Mouse (Mus musculus): ENCODE results near the gene Myo9b.
"Not testable (repeated sequence)": the region's sequence is repeated elsewhere in the genome, so short reads cannot be mapped to it uniquely, and the experiment has no call there.

Myo9b gene

DNA sequence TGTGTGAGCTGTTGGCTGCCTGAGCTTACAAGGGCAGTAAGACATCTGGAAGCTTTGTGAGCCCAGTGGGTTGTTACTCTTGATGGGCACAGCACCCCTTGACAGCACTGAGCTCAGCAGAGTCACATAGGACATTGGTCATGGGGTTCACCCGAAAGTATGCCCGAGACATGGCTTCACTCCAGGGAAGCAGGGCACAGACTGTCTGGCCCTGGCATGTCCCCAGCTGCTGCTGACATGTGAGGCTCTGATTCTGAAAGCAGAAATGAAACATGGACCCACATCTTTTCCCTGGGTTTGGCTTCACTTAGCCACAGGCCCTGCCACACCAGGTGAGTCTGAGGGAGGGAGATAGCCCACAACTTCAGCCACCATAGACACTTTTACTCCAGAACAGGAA, 24.3 kb downstream of the Myo9b start:
- no peak for DNase-seq (ENCODE audit: low spot score in 2 of 2)

DNA sequence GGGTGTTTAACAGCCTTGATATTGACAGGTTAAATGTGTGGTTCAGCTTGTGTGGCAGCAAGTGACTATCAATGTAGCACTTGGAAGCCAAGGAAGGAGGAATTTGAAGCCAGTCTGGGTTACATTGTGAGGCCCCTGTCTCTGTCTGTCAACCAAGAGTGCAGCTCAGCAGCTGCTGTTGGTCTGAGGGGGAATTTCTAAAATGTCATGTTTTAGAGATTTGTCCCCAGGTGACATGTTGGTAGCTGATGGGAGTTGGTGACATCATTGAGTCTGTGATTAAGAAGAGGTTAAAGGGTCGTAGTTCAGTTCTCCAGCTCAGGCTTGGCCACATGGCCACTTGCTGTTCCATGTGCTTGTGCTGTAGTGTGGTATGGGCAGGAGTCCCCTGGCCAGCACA, 24.9 kb downstream of the Myo9b start:
- no peak for DNase-seq (ENCODE audit: low spot score in 2 of 2)

DNA sequence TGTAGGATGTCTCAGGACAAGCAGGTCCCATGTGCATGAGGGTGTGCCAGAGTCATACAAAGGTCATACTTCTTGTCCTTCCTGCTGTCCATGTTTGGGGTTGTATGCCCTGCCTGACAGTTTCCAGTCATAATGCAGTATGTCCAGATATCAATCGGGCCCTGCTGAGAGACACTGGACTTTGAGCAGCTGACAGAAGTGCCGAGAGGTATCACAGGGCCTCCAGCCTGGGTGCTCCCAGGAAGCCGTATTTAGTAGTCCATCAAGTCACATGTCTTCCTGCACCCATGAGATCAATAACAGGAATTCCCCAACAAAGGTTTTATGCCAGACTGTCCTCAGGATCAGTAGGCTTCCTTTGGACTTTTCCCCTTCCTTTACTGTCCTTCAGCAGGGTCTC, 27.2 kb downstream of the Myo9b start:
- DNase-seq (ENCODE audit: low spot score in 2 of 2), result no peak

DNA sequence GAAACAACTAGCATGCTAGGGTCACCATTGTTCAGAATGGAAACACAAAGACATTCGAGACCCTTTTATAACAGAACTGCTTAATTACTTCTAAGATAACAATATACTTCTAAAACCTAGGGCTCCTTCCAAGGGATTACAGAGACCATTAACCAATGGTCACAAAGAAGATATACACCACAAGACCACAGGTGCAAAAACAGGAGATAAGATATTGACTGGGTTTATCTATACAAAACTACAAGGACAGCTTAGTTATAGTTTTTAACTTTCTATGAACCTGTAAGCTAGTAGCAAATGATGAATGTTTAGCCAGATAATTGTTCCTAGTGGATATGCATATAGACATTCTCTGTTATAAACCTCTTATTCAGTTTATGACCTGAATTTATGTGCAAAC, 30.3 kb downstream of the Myo9b start:
- DNase-seq (ENCODE audit: low spot score in 2 of 2), result no peak

DNA sequence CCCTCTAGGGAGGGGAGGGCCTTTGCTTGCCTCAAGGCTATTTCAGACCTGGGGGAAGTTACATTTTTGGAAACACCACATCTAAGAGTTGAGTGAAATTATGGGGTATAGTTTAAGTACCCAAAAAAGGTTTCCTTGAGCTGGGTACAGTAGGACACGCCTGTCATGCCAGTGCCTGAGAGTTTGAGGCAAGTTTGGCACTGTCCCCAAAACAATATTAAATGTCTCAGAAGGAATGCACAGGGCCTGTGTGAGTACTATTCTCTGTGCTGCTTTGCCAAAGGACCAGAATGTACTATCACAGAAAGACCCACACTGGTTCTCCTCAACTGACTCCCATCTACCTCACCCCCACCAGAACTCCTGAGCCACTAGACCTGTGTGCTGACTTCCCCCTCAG, 31.1 kb downstream of the Myo9b start:
- no peak for DNase-seq (ENCODE audit: low spot score in 2 of 2)

DNA sequence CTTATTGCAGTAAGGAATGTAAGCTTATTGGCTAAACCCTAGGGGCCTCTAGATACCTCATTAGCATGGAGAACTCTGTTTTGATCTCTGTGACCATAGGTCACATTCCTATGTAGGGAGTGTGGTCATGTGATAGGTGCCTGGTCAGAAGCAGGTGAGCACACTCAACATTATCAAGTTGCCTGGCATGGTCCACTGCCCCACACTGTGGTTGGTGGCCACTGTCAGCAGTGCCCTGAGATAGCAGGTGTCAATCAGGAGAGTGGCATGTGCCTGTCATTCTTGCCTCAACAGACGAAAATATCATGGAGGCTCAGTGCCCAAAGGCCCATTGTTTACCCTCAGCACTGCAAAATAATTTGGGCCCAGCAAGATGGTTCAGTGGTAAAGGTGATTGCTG, 33.5 kb downstream of the Myo9b start:
- no peak for DNase-seq (ENCODE audit: low spot score in 2 of 2)

DNA sequence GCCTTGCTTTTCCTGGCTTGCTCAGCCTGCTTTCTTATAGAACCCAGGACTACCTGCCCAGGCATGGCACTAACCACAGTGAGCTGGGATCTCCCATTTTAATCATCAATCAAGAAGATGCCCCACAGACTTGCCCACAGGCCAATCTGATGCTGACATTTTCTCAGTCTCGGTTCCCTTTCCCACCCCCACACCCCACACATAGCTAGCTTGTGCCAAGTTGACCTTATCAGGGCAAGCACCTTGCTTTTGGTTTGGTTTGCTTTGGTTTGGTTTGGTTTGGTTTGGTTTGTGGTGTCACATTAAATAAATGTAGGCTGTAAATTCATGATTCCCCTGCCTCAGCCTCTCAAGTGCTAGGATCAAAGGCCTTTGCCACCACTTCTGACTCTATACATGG, 34.9 kb downstream of the Myo9b start:
- no peak for DNase-seq (ENCODE audit: low spot score in 2 of 2)

DNA sequence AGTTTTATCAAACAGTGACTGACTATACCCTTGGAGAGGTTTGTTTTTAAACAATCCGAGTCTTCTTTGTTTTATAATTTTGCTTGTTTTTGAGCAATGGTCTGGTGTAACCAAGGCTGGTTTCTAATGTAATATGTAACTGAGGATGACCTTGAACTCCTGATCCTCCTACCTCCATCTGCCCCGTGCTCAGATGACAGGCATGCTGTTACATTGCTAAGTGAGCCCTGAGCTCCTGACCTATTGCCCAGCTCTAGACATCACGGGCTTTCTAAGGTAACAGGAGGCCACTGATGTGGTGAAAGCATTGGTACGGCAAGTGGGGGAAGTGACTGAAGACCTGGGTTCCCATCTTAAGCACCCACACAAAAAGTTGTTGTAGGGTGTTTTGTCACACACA, 35.4 kb downstream of the Myo9b start:
- no peak for DNase-seq (ENCODE audit: low spot score in 2 of 2)

DNA sequence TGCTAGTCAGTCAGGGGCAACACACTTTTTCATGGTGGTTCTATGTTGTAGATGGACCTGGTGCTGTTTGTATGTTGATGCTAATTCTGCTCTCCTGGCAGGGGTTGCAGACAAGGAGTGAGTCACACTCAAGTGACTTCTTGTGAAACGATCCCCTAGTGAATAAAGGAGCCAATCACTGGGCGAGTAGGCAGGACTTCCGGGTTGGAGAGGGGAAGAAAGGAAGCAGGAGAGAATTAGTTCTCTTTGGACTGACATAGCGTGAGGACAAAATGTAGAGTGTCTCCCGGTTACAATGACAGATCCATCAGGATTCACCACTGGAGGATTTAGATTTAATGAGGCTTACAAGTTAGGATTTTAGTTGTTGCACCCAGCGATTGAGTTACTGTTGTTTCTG, 37.9 kb downstream of the Myo9b start:
- DNase-seq (ENCODE audit: low spot score in 2 of 2), result no peak

DNA sequence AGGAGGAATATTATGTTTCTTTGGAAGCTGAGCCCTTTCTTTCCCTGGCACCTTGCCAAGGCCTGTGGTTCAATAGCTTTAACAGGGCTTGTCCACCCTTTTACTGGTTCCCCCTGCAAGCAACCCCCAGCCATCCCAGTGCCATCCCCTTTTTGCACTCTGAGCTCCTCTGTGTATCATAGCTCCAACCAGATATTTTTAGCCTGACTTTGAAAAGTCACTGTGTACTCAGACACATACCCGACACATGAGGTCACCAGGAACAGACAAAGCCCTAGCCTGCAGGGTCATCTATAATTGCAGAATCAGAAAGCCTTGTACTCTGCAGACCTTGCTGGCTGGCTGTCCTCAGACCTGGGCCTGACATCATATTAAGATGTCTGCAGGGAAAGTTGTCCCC, 40.2 kb downstream of the Myo9b start:
- DNase-seq (ENCODE audit: low spot score in 2 of 2), result no peak

DNA sequence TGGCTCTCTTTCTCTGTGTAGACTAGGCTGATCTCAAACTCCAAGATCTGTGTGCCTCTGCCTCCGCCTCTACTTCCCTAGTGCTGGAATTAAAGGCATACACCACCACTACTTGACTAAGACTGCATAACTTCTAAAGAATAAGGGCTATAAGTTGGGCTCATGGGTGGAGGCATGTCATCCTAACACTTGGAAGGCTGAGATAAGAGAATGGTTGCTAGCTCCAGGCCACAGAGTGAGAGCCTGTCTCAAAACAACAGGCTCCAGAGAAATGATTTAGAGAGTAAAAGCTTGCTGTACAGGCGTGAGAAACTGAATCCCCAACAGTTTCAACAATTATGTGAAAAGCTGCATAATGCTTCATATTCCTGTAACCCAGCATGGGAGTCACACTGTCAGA, 41.4 kb downstream of the Myo9b start:
- no peak for DNase-seq (ENCODE audit: low spot score in 2 of 2)

DNA sequence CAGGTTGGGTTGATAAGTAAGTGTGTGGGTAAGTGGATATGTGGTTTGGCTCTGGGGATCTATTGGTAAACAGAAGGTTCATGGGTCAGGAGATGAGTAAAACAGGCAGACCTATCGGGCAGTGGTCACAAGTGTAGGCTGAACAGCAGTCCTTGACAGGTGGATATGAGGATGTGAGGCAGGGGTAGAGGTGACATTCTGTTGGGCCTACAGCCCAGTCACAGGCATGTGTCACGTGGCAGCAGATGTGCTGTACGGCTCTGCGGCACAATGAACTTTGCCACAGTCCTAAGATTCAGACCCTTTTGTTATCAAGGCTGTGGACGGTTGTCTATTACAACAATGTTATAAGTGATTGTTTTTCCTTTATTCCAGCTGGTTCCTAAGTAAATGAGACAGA, 43.5 kb downstream of the Myo9b start:
- DNase-seq (ENCODE audit: low spot score in 2 of 2), result no peak

DNA sequence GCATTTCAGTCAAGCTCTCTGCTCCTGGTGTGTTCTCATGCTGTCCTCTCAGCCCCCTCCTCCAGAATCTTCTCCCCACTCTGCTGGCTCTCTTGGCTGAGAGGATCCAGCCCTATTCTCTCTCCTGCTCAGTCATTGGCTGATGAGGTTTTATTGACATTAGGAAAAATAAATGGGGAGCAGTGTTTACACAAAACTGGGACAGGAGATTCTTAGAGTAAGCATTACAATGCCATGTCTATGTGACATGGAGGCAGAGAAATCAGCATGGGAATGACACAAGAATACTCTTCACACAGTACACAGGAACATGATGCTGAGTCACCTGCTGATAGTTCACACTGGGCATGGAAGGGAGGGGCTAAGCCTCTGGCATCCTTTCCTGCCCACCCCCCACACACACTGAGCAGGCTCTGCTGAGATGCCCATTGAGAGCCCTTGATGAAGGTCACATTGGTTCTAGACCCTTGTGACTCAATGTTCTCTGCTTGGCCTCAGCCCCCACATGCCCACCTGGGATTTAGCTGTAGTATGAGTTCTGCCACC, 44.0 kb downstream of the Myo9b start:
- DNase-seq (ENCODE audit: low spot score in 2 of 2), result no peak

DNA sequence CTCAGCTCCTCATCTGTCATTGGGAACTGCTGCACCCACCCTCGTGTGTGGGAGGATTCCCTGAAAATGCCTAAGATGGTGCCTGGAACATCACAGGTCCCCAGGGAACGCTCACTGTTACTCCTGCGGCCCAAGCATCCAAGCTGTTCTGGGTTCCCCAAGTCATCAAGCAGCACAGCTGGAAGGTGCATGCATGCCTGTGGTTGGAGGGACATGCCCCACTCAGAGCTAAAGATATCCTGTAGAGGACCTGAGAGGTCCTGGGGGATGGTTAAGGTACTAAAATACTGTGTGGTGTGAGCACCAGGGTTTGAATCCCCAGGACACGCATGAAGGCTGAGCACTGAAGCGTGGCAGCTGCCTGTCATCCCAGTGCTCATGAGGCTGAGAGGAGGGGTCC, 46.1 kb downstream of the Myo9b start:
- DNase-seq (ENCODE audit: low spot score in 2 of 2), result not testable (repeated sequence)

DNA sequence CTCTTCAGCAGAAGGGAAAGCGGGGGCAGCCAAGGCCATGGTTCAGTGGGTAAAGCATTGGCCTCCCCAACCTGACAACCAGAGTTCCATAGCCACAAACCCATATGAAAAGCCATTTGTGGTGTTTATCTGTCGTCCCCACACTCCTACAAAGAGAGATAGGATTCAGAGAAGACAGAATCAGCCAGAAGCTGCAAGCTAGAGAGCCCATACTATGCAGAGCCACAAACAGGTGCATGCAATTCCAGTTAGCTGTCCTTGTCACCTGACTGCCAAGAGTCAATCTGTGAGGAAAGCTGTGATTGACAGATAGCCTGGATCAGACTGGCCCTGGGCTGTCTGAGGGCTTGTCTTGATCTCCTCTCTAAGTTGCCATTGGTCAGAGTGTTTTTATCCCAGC, 47.2 kb downstream of the Myo9b start:
- not testable (repeated sequence) for DNase-seq (ENCODE audit: low spot score in 2 of 2)

DNA sequence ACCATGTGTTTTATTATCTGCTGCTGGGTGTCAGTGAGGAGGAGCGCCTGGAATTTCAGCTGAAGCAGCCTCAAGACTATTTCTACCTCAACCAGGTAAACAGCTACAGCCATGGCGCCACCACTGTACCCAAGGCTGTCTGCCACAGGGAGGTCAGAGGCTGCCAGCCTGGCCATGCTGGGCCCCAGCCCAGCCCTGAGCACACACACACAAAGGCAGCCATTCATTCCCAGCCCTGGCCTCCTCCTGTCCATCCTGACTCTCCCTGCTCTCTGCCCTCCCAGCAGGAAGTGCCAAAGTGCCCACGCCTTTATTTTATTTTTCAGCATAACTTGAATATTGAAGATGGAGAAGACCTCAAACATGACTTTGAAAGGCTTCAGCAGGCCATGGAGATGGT, 50.4 kb downstream of the Myo9b start:
- no peak for DNase-seq (ENCODE audit: low spot score in 2 of 2)

DNA sequence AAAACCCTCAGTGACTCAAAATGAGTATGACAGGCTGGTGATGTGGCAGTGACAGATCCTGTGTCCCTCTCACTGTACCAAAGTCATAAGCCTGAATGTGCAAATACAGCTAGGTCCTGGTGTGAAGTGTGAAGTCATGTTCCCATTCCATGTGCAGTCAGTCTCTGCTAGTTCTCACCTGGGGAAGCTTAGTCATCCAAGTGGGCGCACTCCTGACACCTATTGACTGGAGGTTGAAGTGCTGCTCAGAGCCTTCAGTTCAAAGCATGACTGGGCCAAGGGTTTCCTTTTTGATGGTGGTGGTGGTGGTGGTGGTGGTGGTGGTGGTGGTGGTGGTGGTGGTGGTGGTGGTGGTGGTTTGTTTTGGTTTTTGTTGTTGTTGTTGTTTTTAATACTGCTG, 52.3 kb downstream of the Myo9b start:
- no peak for DNase-seq (ENCODE audit: low spot score in 2 of 2)

DNA sequence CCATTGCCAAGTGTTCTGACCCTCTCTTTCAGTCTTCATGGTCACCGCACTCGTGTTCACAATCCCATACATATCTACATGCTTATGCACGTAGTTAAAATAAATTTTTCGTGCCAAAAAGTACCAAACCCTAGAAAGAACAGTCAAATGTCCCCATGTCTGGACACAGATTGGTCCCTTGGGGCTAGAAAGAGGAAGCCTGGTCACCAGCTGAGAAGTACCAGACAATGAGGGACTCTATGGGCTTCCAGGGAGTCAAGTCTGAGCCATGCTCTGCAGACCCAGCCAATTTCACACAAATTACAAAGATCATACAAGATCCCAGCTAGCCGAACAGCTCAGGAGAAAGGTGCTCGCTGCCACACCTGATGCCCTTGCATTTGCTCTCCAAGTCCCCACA, 65.3 kb downstream of the Myo9b start:
- not testable (repeated sequence) for DNase-seq (ENCODE audit: low spot score in 2 of 2)

DNA sequence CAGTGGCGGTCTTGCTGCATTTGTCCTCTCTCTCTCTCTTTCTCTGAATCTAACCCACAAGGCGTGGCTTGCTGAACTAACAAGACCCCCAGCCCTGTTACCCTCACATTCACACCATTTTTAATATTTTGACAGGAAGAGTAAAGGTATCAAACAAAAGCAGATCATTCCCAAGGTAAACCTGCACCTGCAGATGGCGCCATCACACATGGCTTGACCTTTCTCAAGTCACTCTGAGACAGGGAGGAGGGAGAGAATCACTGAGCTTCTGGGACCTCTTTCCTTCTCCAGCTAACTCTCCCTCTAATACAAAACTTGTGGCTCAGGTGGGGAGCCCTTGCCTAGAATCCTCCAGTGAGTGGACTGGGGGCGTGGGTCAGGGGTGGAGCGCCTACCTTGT, 68.1 kb downstream of the Myo9b start:
- DNase-seq (ENCODE audit: low spot score in 2 of 2), result no peak

DNA sequence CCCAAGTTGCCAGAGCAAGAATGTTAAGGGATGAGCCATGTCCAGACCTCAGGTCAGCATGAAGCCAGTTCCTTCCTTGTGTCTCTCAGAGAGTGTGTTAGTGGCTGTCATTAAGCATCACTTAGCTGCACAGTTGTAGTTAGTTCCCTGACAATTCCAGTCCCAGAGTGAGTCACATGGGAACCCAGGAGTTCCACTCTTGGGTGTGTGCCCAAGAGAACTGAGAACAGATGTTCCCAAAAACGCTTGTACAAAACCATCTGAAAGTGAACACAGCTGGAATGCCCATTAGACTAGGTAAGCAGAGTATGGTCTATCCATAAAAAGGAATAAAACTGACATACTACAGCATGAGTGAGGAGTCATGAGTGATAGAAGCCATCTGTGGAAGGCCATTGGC, 74.1 kb downstream of the Myo9b start:
- no peak for DNase-seq (ENCODE audit: low spot score in 2 of 2)

DNA sequence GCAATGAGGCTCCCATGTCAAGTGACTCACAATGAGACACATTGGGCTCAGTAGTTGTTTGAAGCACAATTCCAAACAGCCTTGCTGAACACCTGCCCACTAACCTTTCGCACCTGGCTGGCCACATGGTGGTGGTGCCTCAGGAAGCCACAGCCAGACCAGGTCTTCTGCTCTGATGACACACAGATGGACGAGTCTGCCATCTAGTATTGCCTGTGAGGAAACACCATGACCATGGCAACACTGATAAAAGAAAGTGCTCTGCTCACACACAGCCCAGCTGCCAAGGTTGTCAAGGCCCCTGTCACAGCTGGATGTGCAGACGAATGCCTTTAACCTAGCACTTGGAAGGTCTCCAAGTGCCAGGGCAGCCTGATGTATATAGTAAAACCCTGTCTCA, 78.6 kb downstream of the Myo9b start:
- no peak for DNase-seq (ENCODE audit: low spot score in 2 of 2)

DNA sequence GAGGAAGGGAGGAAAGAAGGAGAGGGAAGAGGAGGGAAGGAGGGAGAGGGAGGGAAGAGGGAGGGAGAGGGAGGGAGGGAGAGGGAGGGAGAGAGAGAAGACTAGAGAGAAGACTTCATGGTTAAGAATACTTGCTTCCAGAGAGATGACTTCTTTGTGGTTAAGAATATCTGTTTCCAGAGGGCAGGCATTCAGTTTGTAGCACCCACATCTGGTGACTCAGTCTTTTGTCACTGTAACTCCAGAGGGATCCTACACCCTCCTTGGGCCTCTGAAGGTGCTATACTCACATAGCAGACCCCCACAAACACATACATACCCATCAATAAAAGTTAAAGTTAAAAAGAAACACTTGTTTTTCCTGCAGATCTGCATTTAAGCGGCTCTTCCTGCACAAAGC, 79.0 kb downstream of the Myo9b start:
- no peak for DNase-seq (ENCODE audit: low spot score in 2 of 2)

DNA sequence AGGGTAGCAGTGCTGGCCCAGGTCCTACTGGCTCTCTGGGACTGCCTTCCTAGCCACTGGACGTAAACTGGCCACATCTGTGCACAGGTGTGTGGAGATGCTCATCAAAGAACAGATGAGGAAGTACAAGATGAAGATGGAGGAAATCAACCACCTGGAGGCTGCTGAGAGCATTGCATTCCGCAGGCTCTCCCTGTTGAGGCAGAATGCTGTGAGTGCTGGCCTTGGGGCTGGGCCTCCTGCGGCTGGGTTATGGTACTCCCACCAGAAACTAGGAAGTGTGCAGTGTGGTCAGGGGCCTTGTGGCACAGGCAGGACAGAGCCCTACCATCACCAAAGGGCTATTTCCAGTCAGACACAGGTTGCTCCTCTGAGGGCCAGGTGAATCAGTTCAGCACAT, 85.5 kb downstream of the Myo9b start:
- DNase-seq (ENCODE audit: low spot score in 2 of 2), result no peak

DNA sequence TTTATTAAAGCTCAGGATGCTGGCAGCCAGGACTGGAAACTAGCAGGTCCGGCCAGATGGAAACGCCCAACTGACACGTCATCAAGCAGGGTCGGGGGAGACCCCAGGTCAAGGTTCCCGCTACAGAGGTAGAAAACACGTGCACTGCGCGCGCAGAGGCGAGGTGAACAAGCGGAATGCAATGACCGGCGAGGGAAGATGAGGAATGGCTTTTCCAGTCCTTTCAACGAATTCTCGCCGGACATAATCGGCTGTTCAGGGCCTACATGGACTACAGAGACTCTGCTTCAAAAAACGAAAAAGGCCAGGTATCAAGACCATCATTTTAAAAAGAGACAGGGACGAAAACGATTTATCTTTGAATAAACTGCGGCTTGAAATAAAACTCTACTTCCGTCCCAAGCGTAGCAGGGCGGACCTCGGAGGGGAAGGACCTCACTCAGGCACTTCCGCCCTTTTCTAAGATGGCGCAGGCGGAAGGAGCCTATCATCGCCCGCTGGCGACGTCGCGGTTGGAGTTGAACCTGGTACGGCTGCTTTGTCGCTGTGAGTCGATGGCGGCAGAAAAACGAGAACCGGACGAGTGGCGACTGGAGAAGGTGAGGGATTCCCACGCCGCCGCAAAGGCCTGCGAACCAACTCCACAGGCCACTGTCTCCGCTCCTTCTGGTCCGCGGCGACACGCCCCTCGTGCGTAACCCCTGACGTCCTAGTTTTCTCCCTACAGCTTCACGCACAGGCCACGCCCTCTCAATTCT, 94.4 kb downstream of the Myo9b start, which contains the start of gene Use1:
Gene Use1, plus strand, starts transcription at position 78 of the 758 bp plus-strand sequence.
- peak; percentile 82 to 84 for DNase-seq (ENCODE audit: low spot score in 2 of 2)

Measured in frontal cortex, postnatal 25 days (tissue).